Mouse (Mus musculus) adrenal gland, postnatal 4 days (tissue): Measurements from ENCODE around the gene Dst. TPM values are rescaled to one million over a fixed set of nuclear protein-coding genes. Genes with fewer than 3 reads are reported as not detected.

Source experiments
- DNase-seq, 2 experiments: peaks; one replicate each; pipeline ENCODE4 v3.0.0; 2021 to 2022; ENCODE audit warnings: low spot score in 2 of 2, mixed read lengths in 2 of 2
- total RNA-seq, 2 experiments: library from RNA; stranded (reverse); gene quantifications; 2 replicates each; pipeline ENCODE4 v1.2.3; 2021

Gene Dst
- total RNA-seq, 2 experiments from 2014 or later, result 136 to 151 TPM

- DNase-seq, result no peak
Measured at GRCm38 (mm10) chr1:33974401-33974800, 66.4 kb downstream of the Dst start.

GRCm38 (mm10) chr1:33975333-33975732 lies 67.3 kb downstream of the Dst start:
- no peak for DNase-seq

GRCm38 (mm10) chr1:33977832-33978231 lies 69.8 kb downstream of the Dst start:
- DNase-seq, result no peak

- no peak for DNase-seq
Measured at GRCm38 (mm10) chr1:33980420-33980819, 72.4 kb downstream of the Dst start.

- DNase-seq, result no peak
Measured at GRCm38 (mm10) chr1:33989643-33990042, 81.6 kb downstream of the Dst start.

- DNase-seq, result no peak
Measured at GRCm38 (mm10) chr1:33991067-33991466, 83.0 kb downstream of the Dst start.

- no peak for DNase-seq
Measured at GRCm38 (mm10) chr1:33992810-33993209, 84.8 kb downstream of the Dst start.

GRCm38 (mm10) chr1:33994201-33994600 lies 86.2 kb downstream of the Dst start:
- no peak for DNase-seq

- DNase-seq, result no peak
Measured at GRCm38 (mm10) chr1:33995386-33995785, 87.4 kb downstream of the Dst start.

GRCm38 (mm10) chr1:33996105-33996887 lies 88.3 kb downstream of the Dst start:
- no peak for DNase-seq

GRCm38 (mm10) chr1:34002321-34002720 lies 94.3 kb downstream of the Dst start:
- no peak for DNase-seq

- DNase-seq, result no peak
Measured at GRCm38 (mm10) chr1:34002970-34003369, 94.9 kb downstream of the Dst start.

GRCm38 (mm10) chr1:34005238-34005725 lies 97.3 kb downstream of the Dst start:
- no peak for DNase-seq

- DNase-seq, result peak in 1 of 2 experiments; percentile 24
Measured at GRCm38 (mm10) chr1:34005726-34006638, 98.0 kb downstream of the Dst start.

GRCm38 (mm10) chr1:34006828-34007361 lies 98.9 kb downstream of the Dst start:
- no peak for DNase-seq

GRCm38 (mm10) chr1:34007379-34007778 lies 99.4 kb downstream of the Dst start:
- no peak for DNase-seq

GRCm38 (mm10) chr1:34011051-34011677 lies 103.1 kb downstream of the Dst start:
- DNase-seq, result peak in 1 of 2 experiments; percentile 33

GRCm38 (mm10) chr1:34011821-34012271 lies 103.8 kb downstream of the Dst start:
- DNase-seq, result no peak

GRCm38 (mm10) chr1:34013490-34013889 lies 105.5 kb downstream of the Dst start:
- no peak for DNase-seq

- no peak for DNase-seq
Measured at GRCm38 (mm10) chr1:34016780-34017179, 108.8 kb downstream of the Dst start.

GRCm38 (mm10) chr1:34017323-34017722 lies 109.3 kb downstream of the Dst start:
- DNase-seq, result no peak
